Mouse (Mus musculus) bone marrow macrophage, adult 2 months (primary cell): Measurements from ENCODE around the gene Cdh15.

ENCODE experiments used
- CTCF ChIP-seq: IDR thresholded peaks from 2 replicates; pipeline ENCODE4 v1.5.1; 2012; ENCODE audit warnings: low read depth, mild to moderate bottlenecking, low read length, moderate library complexity
- POLR2A ChIP-seq: IDR thresholded peaks from 2 replicates; pipeline ENCODE4 v1.6.1; 2012; ENCODE audit warnings: mild to moderate bottlenecking, low read depth, low read length, borderline replicate concordance

DNA sequence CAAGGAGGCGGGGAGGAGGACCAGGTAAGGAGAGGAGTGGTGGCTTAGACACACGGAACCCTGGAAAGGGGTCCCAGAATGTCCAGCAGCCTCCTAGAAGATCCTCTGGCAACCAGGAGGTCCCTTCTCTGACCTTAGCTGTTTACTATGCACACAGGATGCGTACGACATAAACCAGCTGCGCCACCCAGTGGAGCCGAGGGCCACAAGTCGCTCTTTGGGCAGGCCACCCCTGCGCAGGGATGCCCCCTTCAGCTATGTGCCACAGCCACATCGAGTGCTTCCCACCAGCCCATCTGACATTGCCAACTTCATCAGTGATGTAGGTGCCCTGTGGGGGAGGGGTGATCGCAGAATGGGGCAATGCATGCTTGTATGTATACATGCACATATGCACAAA, 17.7 kb downstream of the Cdh15 start:
- TF ChIP-seq CTCF: no peak
- TF ChIP-seq POLR2A: no peak
